ENCODE assay signal across 31 mouse cellular contexts in genomic region chr1:68019618-68020017, GRCm38 (mm10).
"Had no signal": no experiment of that assay in that cellular context is flagged by ENCODE, and none has a peak within 500 bp of the region (broad histone marks: within the 10 kb centered on the region; RNA-seq: fewer than 3 reads in every experiment).

No protein-coding gene starts in this region.

- DNase-seq: left cerebral cortex, postnatal 4 days; liver; liver, embryonic 13.5 days; liver, postnatal 0 days; lung, adult 18-20 months; lung, adult 2 months; lung, embryonic 14.5 days; lung, postnatal 10 days; lung, postnatal 14 days; lung, postnatal 36 days; lung, postnatal 4 days; midbrain, embryonic 14.5 days had no signal

- ATAC-seq: liver, embryonic 12.5 days; liver, postnatal 0 days; lung, postnatal 0 days; midbrain, embryonic 13.5 days; midbrain, embryonic 15.5 days; midbrain, embryonic 16.5 days had no signal

- H3K9ac ChIP-seq: limb, embryonic 12.5 days; limb, embryonic 13.5 days; limb, embryonic 15.5 days; liver, embryonic 12.5 days; liver, embryonic 13.5 days; liver, embryonic 14.5 days; liver, embryonic 15.5 days; liver, postnatal 0 days; lung, embryonic 14.5 days; lung, embryonic 15.5 days; midbrain, embryonic 12.5 days; midbrain, embryonic 13.5 days; midbrain, embryonic 15.5 days had no signal

- H3K4me2 ChIP-seq: limb, embryonic 12.5 days; limb, embryonic 13.5 days; limb, embryonic 15.5 days; liver, embryonic 11.5 days; liver, embryonic 12.5 days; liver, embryonic 13.5 days; liver, embryonic 15.5 days; lung, embryonic 14.5 days; lung, embryonic 15.5 days; midbrain, embryonic 11.5 days; midbrain, embryonic 12.5 days; midbrain, embryonic 13.5 days; midbrain, embryonic 15.5 days had no signal

- H3K27ac ChIP-seq: limb, embryonic 10.5 days; limb, embryonic 12.5 days; limb, embryonic 13.5 days; limb, embryonic 15.5 days; liver, embryonic 12.5 days; liver, embryonic 13.5 days; liver, embryonic 14.5 days; liver, embryonic 15.5 days; lung, embryonic 15.5 days; macrophage; midbrain, embryonic 10.5 days; midbrain, embryonic 12.5 days; midbrain, embryonic 13.5 days; midbrain, embryonic 15.5 days had no signal

- H3K9me3 ChIP-seq: limb, embryonic 10.5 days; limb, embryonic 12.5 days; limb, embryonic 13.5 days; limb, embryonic 15.5 days; liver, embryonic 12.5 days; liver, embryonic 13.5 days; liver, embryonic 15.5 days; lung, embryonic 15.5 days; megakaryocyte, embryonic 14.5 days; midbrain, embryonic 10.5 days; midbrain, embryonic 12.5 days; midbrain, embryonic 13.5 days; midbrain, embryonic 15.5 days had no signal

- H3K4me1 ChIP-seq: limb, embryonic 10.5 days; limb, embryonic 12.5 days; limb, embryonic 13.5 days; limb, embryonic 15.5 days; liver, embryonic 12.5 days; liver, embryonic 13.5 days; liver, embryonic 15.5 days; lung, embryonic 15.5 days; megakaryocyte, embryonic 14.5 days; midbrain, embryonic 10.5 days; midbrain, embryonic 12.5 days; midbrain, embryonic 13.5 days; midbrain, embryonic 15.5 days had no signal

- H3K4me3 ChIP-seq: limb, embryonic 10.5 days; limb, embryonic 12.5 days; limb, embryonic 13.5 days; limb, embryonic 15.5 days; liver, embryonic 12.5 days; liver, embryonic 13.5 days; liver, embryonic 15.5 days; lung, embryonic 15.5 days; megakaryocyte, embryonic 14.5 days; midbrain, embryonic 10.5 days; midbrain, embryonic 12.5 days; midbrain, embryonic 13.5 days; midbrain, embryonic 15.5 days; myocyte had no signal

- H3K27me3 ChIP-seq: limb, embryonic 12.5 days; limb, embryonic 13.5 days; limb, embryonic 15.5 days; liver, embryonic 12.5 days; liver, embryonic 13.5 days; liver, embryonic 15.5 days; lung, embryonic 15.5 days; megakaryocyte, embryonic 14.5 days; midbrain, embryonic 12.5 days; midbrain, embryonic 13.5 days; midbrain, embryonic 15.5 days had no signal

- H3K36me3 ChIP-seq: limb, embryonic 10.5 days; limb, embryonic 12.5 days; limb, embryonic 13.5 days; limb, embryonic 15.5 days; liver, embryonic 12.5 days; liver, embryonic 13.5 days; liver, embryonic 15.5 days; lung, embryonic 15.5 days; midbrain, embryonic 10.5 days; midbrain, embryonic 12.5 days; midbrain, embryonic 13.5 days; midbrain, embryonic 15.5 days had no signal
